Mouse (Mus musculus): ENCODE measurements around the gene M6pr.

The M6pr gene

GRCm38 (mm10) chr6:122297279-122298222, 11.0 kb upstream of the M6pr start:
- no peak for DNase-seq (ENCODE audit: low spot score in 2 of 2)

- no peak for DNase-seq (ENCODE audit: low spot score in 2 of 2)
Measured at GRCm38 (mm10) chr6:122298223-122298609, 10.3 kb upstream of the M6pr start.

- no peak for DNase-seq (ENCODE audit: low spot score in 2 of 2)
Measured at GRCm38 (mm10) chr6:122299621-122300133, 8.8 kb upstream of the M6pr start.

- no peak for DNase-seq (ENCODE audit: low spot score in 2 of 2)
Measured at GRCm38 (mm10) chr6:122302121-122302520, 6.4 kb upstream of the M6pr start.

GRCm38 (mm10) chr6:122302661-122303060, 5.9 kb upstream of the M6pr start:
- no peak for DNase-seq (ENCODE audit: low spot score in 2 of 2)

- DNase-seq (ENCODE audit: low spot score in 2 of 2), result no peak
Measured at GRCm38 (mm10) chr6:122303526-122303925, 5.0 kb upstream of the M6pr start.

GRCm38 (mm10) chr6:122304355-122304754, 4.2 kb upstream of the M6pr start:
- DNase-seq (ENCODE audit: low spot score in 2 of 2), result peak; percentile 18 to 65

- no peak for DNase-seq (ENCODE audit: low spot score in 2 of 2)
Measured at GRCm38 (mm10) chr6:122304790-122305555, 3.5 kb upstream of the M6pr start.

GRCm38 (mm10) chr6:122306707-122307106, 1.8 kb upstream of the M6pr start:
- no peak for DNase-seq (ENCODE audit: low spot score in 2 of 2)

- no peak for DNase-seq (ENCODE audit: low spot score in 2 of 2)
Measured at GRCm38 (mm10) chr6:122308136-122308504, 400 bp upstream of the M6pr start.

- DNase-seq (ENCODE audit: low spot score in 2 of 2), result no peak
Measured at GRCm38 (mm10) chr6:122309446-122309960, 983 bp downstream of the M6pr start.

GRCm38 (mm10) chr6:122310187-122310820, 1.8 kb downstream of the M6pr start:
- DNase-seq (ENCODE audit: low spot score in 2 of 2), result no peak

GRCm38 (mm10) chr6:122318726-122319125, 10.2 kb downstream of the M6pr start:
- no peak for DNase-seq (ENCODE audit: low spot score in 2 of 2)

GRCm38 (mm10) chr6:122325361-122325975, 16.9 kb downstream of the M6pr start:
- no peak for DNase-seq (ENCODE audit: low spot score in 2 of 2)

GRCm38 (mm10) chr6:122333081-122333612, 24.6 kb downstream of the M6pr start:
- DNase-seq (ENCODE audit: low spot score in 2 of 2), result no peak

- DNase-seq (ENCODE audit: low spot score in 2 of 2), result no peak
Measured at GRCm38 (mm10) chr6:122334786-122335340, 26.3 kb downstream of the M6pr start.

- no peak for DNase-seq (ENCODE audit: low spot score in 2 of 2)
Measured at GRCm38 (mm10) chr6:122337546-122337945, 29.0 kb downstream of the M6pr start.

GRCm38 (mm10) chr6:122339047-122339647, 30.6 kb downstream of the M6pr start:
- DNase-seq (ENCODE audit: low spot score in 2 of 2), result peak; percentile 44 to 60

- peak; percentile 68 to 75 for DNase-seq (ENCODE audit: low spot score in 2 of 2)
Measured at GRCm38 (mm10) chr6:122339648-122340341, 31.3 kb downstream of the M6pr start.
